Mouse (Mus musculus) heart, adult 2 months (tissue): ENCODE results near the gene Nags. TPM values are rescaled to one million over a fixed set of nuclear protein-coding genes. Genes with fewer than 3 reads are reported as not detected.
A peak's percentile ranks its signal among the peaks of the same experiment; 100 is the strongest.

Source experiments
- DNase-seq, 2 experiments: peaks; one replicate each; pipeline ENCODE4 v3.0.0; 2021
- H3K27ac ChIP-seq: fragments of 200-600 bp; 2 replicates; pipeline ENCODE4 v1.8.1; 2022
- H3K27me3 ChIP-seq: fragments of 200-500 bp; 2 replicates; pipeline ENCODE4 v1.6.1; 2012; ENCODE audit warnings: mild to moderate bottlenecking, low read length, inconsistent platforms, mixed read lengths; ENCODE audit not compliant: control insufficient read depth, insufficient read depth
- H3K36me3 ChIP-seq: fragments of 200-500 bp; 2 replicates; pipeline ENCODE4 v1.6.1; 2012; ENCODE audit warnings: low read length, inconsistent platforms; ENCODE audit not compliant: control insufficient read depth, insufficient read depth
- H3K4me1 ChIP-seq: fragments of 200-500 bp; 2 replicates; pipeline ENCODE4 v1.6.1; 2011; ENCODE audit warnings: low read length; ENCODE audit not compliant: control insufficient read depth, insufficient read depth
- H3K4me3 ChIP-seq: fragments of 200-600 bp; 2 replicates; pipeline ENCODE4 v1.8.1; 2022
- H3K79me2 ChIP-seq: fragments of 200-500 bp; replicated peaks from 2 replicates; pipeline ENCODE4 v1.6.1; 2012; ENCODE audit warnings: mild to moderate bottlenecking, inconsistent platforms, low read length, moderate library complexity, mixed read lengths; ENCODE audit not compliant: control insufficient read depth, insufficient read depth
- H3K9ac ChIP-seq: fragments of 200-500 bp; 2 replicates; pipeline ENCODE4 v1.6.1; 2012; ENCODE audit warnings: low read depth, mild to moderate bottlenecking, control low read depth, inconsistent platforms, low read length, mixed read lengths
- CTCF ChIP-seq: fragments of 200-600 bp; IDR thresholded peaks from 2 replicates; pipeline ENCODE4 v1.8.1; 2022; ENCODE audit warnings: antibody characterized with exemption, mild to moderate bottlenecking, moderate library complexity
- EP300 ChIP-seq: fragments of 200-500 bp; IDR thresholded peaks from 2 replicates; pipeline ENCODE4 v1.6.1; 2011; ENCODE audit warnings: low read depth, low read length, control low read depth; ENCODE audit not compliant: insufficient read depth
- POLR2A ChIP-seq: fragments of 200-500 bp; IDR thresholded peaks from 2 replicates; pipeline ENCODE4 v1.6.1; 2011; ENCODE audit warnings: mild to moderate bottlenecking, low read depth, low read length, control low read depth; ENCODE audit not compliant: insufficient read depth
- WGBS: fragments of 180-500 bp; shearing (Covaris S2); methylation state at CpG from one replicate; pipeline ENCODE4 v1.1.7; 2018; 5-methylcytosine and 5-hydroxymethylcytosine counted together
- intact Hi-C: fragments of 180-260 bp; cut with DNase I; formaldehyde crosslinking; loops from one replicate; pipeline ENCODE4 v1.15.1; 2025
- polyA plus RNA-seq: library from polyadenylated mRNA; depleted of rRNA; stranded (reverse); fragments of >200 nt; gene quantifications from 2 replicates; pipeline ENCODE4 v1.2.3, GENCODE M21; 2012; rRNA removed
- total RNA-seq, 2 experiments: library from RNA; stranded (reverse); gene quantifications; 2 replicates each; pipeline ENCODE4 v1.2.3; 2021

Gene Nags
- total and polyA plus RNA-seq, 3 experiments, result 0.06 TPM; not detected in 2

- no peak overlapping the region for H3K27ac ChIP-seq
- no peaks in the 10 kb centered on the region for H3K36me3 ChIP-seq
- no peaks in the 10 kb centered on the region for H3K27me3 ChIP-seq
- TF ChIP-seq POLR2A (no peak), CTCF (no peak), EP300 (no peak)
- H3K79me2 ChIP-seq, result no peaks in the 10 kb centered on the region
- no peaks in the 10 kb centered on the region; the same call in 1 of the 2 replicates for H3K4me1 ChIP-seq
- WGBS, result 66% methylated on average over 4 of the region's 4 CpGs
- no peak overlapping the region for H3K9ac ChIP-seq
- no peak overlapping the region for H3K4me3 ChIP-seq
- DNase-seq, result no peak
- intact Hi-C loops, result loop anchor here (2.0 kb wide), 1 partner anchor 18 kb away; no protein-coding TSS in a partner anchor
Observed at GRCm38 (mm10) chr11:102190848-102191247, 45.5 kb downstream of the Nags start.

GRCm38 (mm10) chr11:102193657-102194440, 48.5 kb downstream of the Nags start:
- Histone ChIP-seq H3K36me3 (no peaks in the 10 kb centered on the region), H3K9ac (no peak overlapping the region), H3K4me1 (no peaks in the 10 kb centered on the region; the same call in 1 of the 2 replicates), H3K79me2 (no peaks in the 10 kb centered on the region), H3K27me3 (no peaks in the 10 kb centered on the region), H3K27ac (no peak overlapping the region), H3K4me3 (no peak overlapping the region)
- DNase-seq, result peak in 1 of 2 experiments; percentile 4
- WGBS, result 83% methylated on average over 9 of the region's 9 CpGs
- intact Hi-C loops, result no loop called here
- TF ChIP-seq EP300 (no peak), POLR2A (no peak), CTCF (no peak)

- H3K36me3 ChIP-seq, result no peaks in the 10 kb centered on the region
- no peaks in the 10 kb centered on the region for H3K79me2 ChIP-seq
- H3K27me3 ChIP-seq, result no peaks in the 10 kb centered on the region
- no peaks in the 10 kb centered on the region for H3K4me1 ChIP-seq
- H3K4me3 ChIP-seq, result no peak overlapping the region
- no peak overlapping the region for H3K9ac ChIP-seq
- 74% methylated on average over 21 of the region's 21 CpGs for WGBS
- intact Hi-C loops, result no loop called here
- no peak overlapping the region for H3K27ac ChIP-seq
- no peak for TF ChIP-seq CTCF
- TF ChIP-seq POLR2A, result no peak
- no peak for TF ChIP-seq EP300
- DNase-seq, result peak in 1 of 2 experiments; percentile 3
Observed at GRCm38 (mm10) chr11:102196018-102196797, 50.9 kb downstream of the Nags start.

- H3K27me3 ChIP-seq, result no peaks in the 10 kb centered on the region
- DNase-seq, result no peak
- H3K4me1 ChIP-seq, result no peaks in the 10 kb centered on the region
- WGBS, result 71% methylated on average over 6 of the region's 6 CpGs
- H3K27ac ChIP-seq, result no peak overlapping the region
- no peaks in the 10 kb centered on the region for H3K79me2 ChIP-seq
- intact Hi-C loops, result no loop called here
- H3K4me3 ChIP-seq, result no peak overlapping the region
- TF ChIP-seq POLR2A (no peak), EP300 (no peak), CTCF (no peak)
- H3K36me3 ChIP-seq, result no peaks in the 10 kb centered on the region
- no peak overlapping the region for H3K9ac ChIP-seq
Observed at GRCm38 (mm10) chr11:102198245-102198644, 52.9 kb downstream of the Nags start.

Other genes starting within 250 kb of the Nags start
- 1 to 10 TPM; 2.1 to 3.2 TPM for gene Sost, start 178.5 kb upstream of the Nags start, total RNA-seq
- 5.8 and 7.0 TPM in 2 replicates for gene Sost, start 178.5 kb upstream of the Nags start, polyA plus RNA-seq
- not detected for gene Cfap97d1, start 161.2 kb upstream of the Nags start, total RNA-seq
- gene Cfap97d1, start 161.2 kb upstream of the Nags start, polyA plus RNA-seq, result not detected in 2 replicates
- gene Dusp3, start 158.5 kb upstream of the Nags start, total RNA-seq, result 100 to 1,000 TPM; 103 to 131 TPM
- 97.7 and 101 TPM in 2 replicates for gene Dusp3, start 158.5 kb upstream of the Nags start, polyA plus RNA-seq
- 1 to 10 TPM; 1.4 to 1.5 TPM for gene Mpp3, start 117.1 kb upstream of the Nags start, total RNA-seq
- gene Mpp3, start 117.1 kb upstream of the Nags start, polyA plus RNA-seq, result 4.5 and 5.3 TPM in 2 replicates
- 10 to 100 TPM; 51.6 to 70.1 TPM for gene Cd300lg, start 104.0 kb upstream of the Nags start, total RNA-seq
- gene Cd300lg, start 104.0 kb upstream of the Nags start, polyA plus RNA-seq, result 102 and 143 TPM in 2 replicates
- 1 to 10 TPM; 2.3 to 2.6 TPM for gene Mpp2, start 57.0 kb upstream of the Nags start, total RNA-seq
- 5.3 and 5.6 TPM in 2 replicates for gene Mpp2, start 57.0 kb upstream of the Nags start, polyA plus RNA-seq
- not detected for gene Ppy, start 44.2 kb upstream of the Nags start, total RNA-seq
- not detected in 2 replicates for gene Ppy, start 44.2 kb upstream of the Nags start, polyA plus RNA-seq
- not detected for gene Pyy, start 37.7 kb upstream of the Nags start, total RNA-seq
- gene Pyy, start 37.7 kb upstream of the Nags start, polyA plus RNA-seq, result not detected in 2 replicates
- gene Tmem101, start 10.9 kb downstream of the Nags start, total RNA-seq, result 10 to 100 TPM; 12.2 to 13.6 TPM
- 19.5 and 20.7 TPM in 2 replicates for gene Tmem101, start 10.9 kb downstream of the Nags start, polyA plus RNA-seq
- gene Lsm12, start 39.8 kb downstream of the Nags start, total RNA-seq, result 10 to 100 TPM; 49.4 to 50.2 TPM
- 32.5 and 42.4 TPM in 2 replicates for gene Lsm12, start 39.8 kb downstream of the Nags start, polyA plus RNA-seq
- 10 to 100 TPM; 44.8 to 50.6 TPM for gene G6pc3, start 44.1 kb downstream of the Nags start, total RNA-seq
- 89.9 and 95.3 TPM in 2 replicates for gene G6pc3, start 44.1 kb downstream of the Nags start, polyA plus RNA-seq
- gene Hdac5, start 84.7 kb downstream of the Nags start, total RNA-seq, result 100 to 1,000 TPM; 113 to 137 TPM
- gene Hdac5, start 84.7 kb downstream of the Nags start, polyA plus RNA-seq, result 92.6 and 98.5 TPM in 2 replicates
- gene BC030867, start 103.4 kb downstream of the Nags start, total RNA-seq, result under 1 TPM; 0.26 to 0.32 TPM
- gene BC030867, start 103.4 kb downstream of the Nags start, polyA plus RNA-seq, result 0.45 and 0.56 TPM in 2 replicates
- gene Asb16, start 123.2 kb downstream of the Nags start, total RNA-seq, result 1 to 10 TPM in 1 of 2 experiments, under 1 TPM in 1; 0.89 to 1.1 TPM
- 0.70 and 0.74 TPM in 2 replicates for gene Asb16, start 123.2 kb downstream of the Nags start, polyA plus RNA-seq
- 10 to 100 TPM; 22.9 to 26.2 TPM for gene Tmub2, start 139.4 kb downstream of the Nags start, total RNA-seq
- 32.8 and 43.2 TPM in 2 replicates for gene Tmub2, start 139.4 kb downstream of the Nags start, polyA plus RNA-seq
- 10 to 100 TPM; 19.0 to 21.7 TPM for gene Atxn7l3, start 151.1 kb downstream of the Nags start, total RNA-seq
- gene Atxn7l3, start 151.1 kb downstream of the Nags start, polyA plus RNA-seq, result 17.4 and 21.2 TPM in 2 replicates
- gene Ubtf, start 174.2 kb downstream of the Nags start, total RNA-seq, result 10 to 100 TPM; 52.5 to 59.4 TPM
- gene Ubtf, start 174.2 kb downstream of the Nags start, polyA plus RNA-seq, result 14.9 and 22.1 TPM in 2 replicates
- 10 to 100 TPM in 1 of 2 experiments, under 1 TPM in 1; 0.42 to 10.3 TPM for gene Slc4a1, start 220.7 kb downstream of the Nags start, total RNA-seq
- gene Slc4a1, start 220.7 kb downstream of the Nags start, polyA plus RNA-seq, result 0.91 and 4.4 TPM in 2 replicates
- gene Rundc3a, start 247.9 kb downstream of the Nags start, total RNA-seq, result under 1 TPM in 1 of 2 experiments, not detected in 1; 0.66 TPM
- gene Rundc3a, start 247.9 kb downstream of the Nags start, polyA plus RNA-seq, result 0.23 and 0.32 TPM in 2 replicates